Comparison of ENCODE assay signal across 25 mouse cellular contexts in the genomic region with DNA sequence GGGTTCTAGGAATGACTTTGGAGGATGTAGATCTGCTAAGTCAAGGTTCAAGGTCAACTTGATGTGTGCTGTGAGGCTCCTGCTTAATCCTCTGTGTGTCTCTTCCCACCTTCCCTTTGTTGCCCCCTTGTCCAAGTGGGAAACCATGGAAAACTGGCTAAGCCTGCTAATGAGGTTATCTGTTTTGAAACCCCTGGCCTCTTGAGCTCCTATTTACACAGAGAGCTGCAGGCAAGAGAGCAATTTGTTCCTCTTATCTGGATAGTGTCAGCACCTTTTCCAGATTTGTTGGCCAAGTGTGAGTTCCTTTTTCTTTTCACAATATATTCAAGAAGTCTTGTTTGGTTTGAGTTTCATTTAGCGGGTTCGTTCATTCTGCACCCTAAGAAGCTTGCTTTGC.
DNase-seq lines count a peak whose midpoint lies in the region; ATAC-seq and TF ChIP-seq lines count a peak whose summit lies in the region.
"Had no signal": no experiment of that assay in that cellular context is flagged by ENCODE, and none has a peak within 500 bp of the region (broad histone marks: within the 10 kb centered on the region; RNA-seq: fewer than 3 reads in every experiment).

No protein-coding gene starts in this region.

- no peak for TF ChIP-seq CTCF in gastrocnemius, adult 2 months (IDR thresholded peaks at IDR 0.05)
- no peak for TF ChIP-seq CTCF in kidney, adult 2 months (conservative IDR thresholded peaks at IDR 0.05; ENCODE audit: insufficient read depth, insufficient read length, low read depth, low read length)

- DNase-seq in gastrocnemius, adult 2 months, result no peak
- DNase-seq in gastrocnemius, postnatal 36 days, result no peak
- DNase-seq in kidney, adult 2 months, result no peak
- no peak for DNase-seq in kidney, adult 9 months
- no peak for DNase-seq in cerebellum, adult 11-12 months
- no peak for DNase-seq in kidney, adult 11 months
- DNase-seq: adrenal gland, postnatal 10 days; cerebellum, adult 18-20 months; cerebellum, postnatal 10 days; gastrocnemius, postnatal 14 days; kidney, postnatal 14 days; layer of hippocampus, adult 9-11 months; lung, postnatal 4 days; right cerebral cortex, adult 18-20 months; thymus, postnatal 4 days had no signal

- intact Hi-C loops in gastrocnemius, adult 2 months (cut with DNase I), result no loop called here
- intact Hi-C loops in gastrocnemius, postnatal 36 days (cut with DNase I), result no loop called here

- H3K9me3 ChIP-seq in limb, embryonic 12.5 days, result no peaks in the 10 kb centered on the region
- H3K9me3 ChIP-seq: forebrain, embryonic 13.5 days; G1E; limb, embryonic 13.5 days had no signal

- H3K4me2 ChIP-seq in limb, embryonic 12.5 days, result no peak overlapping the region
- H3K4me2 ChIP-seq: forebrain, embryonic 13.5 days; hindbrain, embryonic 14.5 days; limb, embryonic 13.5 days; liver, embryonic 11.5 days; neural tube, embryonic 12.5 days had no signal

- H3K27me3 ChIP-seq in kidney, adult 2 months (replicated peaks; ENCODE audit: control insufficient read depth, insufficient read depth, low read length), result no peaks in the 10 kb centered on the region
- 0 out of 2 replicates have a peak, but pooled peaks cover 4% of the 10 kb centered on the region for H3K27me3 ChIP-seq in limb, embryonic 12.5 days
- H3K27me3 ChIP-seq: forebrain, embryonic 13.5 days; neural tube, embryonic 12.5 days had no signal

- H3K27ac ChIP-seq in gastrocnemius, adult 2 months, result peak overlapping the region; percentile 77
- peak overlapping the region; percentile 10; the same call in 1 of the 2 replicates for H3K27ac ChIP-seq in kidney, adult 2 months (ENCODE audit: insufficient read depth, low read depth, low read length)
- peak overlapping the region; percentile 85; the same call in 1 of the 2 replicates for H3K27ac ChIP-seq in brown adipose tissue, adult 24 weeks (replicated peaks; ENCODE audit: low read depth, low read length)
- H3K27ac ChIP-seq in limb, embryonic 12.5 days, result peak overlapping the region; percentile 62; the same call in 1 of the 2 replicates
- H3K27ac ChIP-seq: forebrain, embryonic 13.5 days; hindbrain, embryonic 14.5 days; limb, embryonic 13.5 days; neural tube, embryonic 12.5 days had no signal

- H3K9ac ChIP-seq in limb, embryonic 12.5 days (replicated peaks), result no peak overlapping the region
- H3K9ac ChIP-seq: forebrain, embryonic 13.5 days; hindbrain, embryonic 14.5 days; limb, embryonic 13.5 days; neural tube, embryonic 12.5 days had no signal

- TF ChIP-seq POLR2A in kidney, adult 2 months (IDR thresholded peaks at IDR 0.05; ENCODE audit: low read depth, low read length), result no peak

- peaks cover 15% of the 10 kb centered on the region for H3K4me1 ChIP-seq in kidney, adult 2 months (ENCODE audit: control insufficient read depth, insufficient read depth, low read length)
- peaks cover 14% of the 10 kb centered on the region for H3K4me1 ChIP-seq in brown adipose tissue, adult 24 weeks (ENCODE audit: control insufficient read depth, insufficient read depth, insufficient read length, low read length)
- H3K4me1 ChIP-seq in limb, embryonic 12.5 days (replicated peaks), result peaks cover 54% of the 10 kb centered on the region
- H3K4me1 ChIP-seq: forebrain, embryonic 13.5 days had no signal

- 74% methylated on average over 2 of the region's 2 CpGs for WGBS in kidney, adult 2 months
- 70% methylated on average over 2 of the region's 2 CpGs for whole genome bisulfite sequencing in limb, embryonic 12.5 days

- peak overlapping the region; percentile 55 for H3K4me3 ChIP-seq in gastrocnemius, adult 2 months
- no peak overlapping the region for H3K4me3 ChIP-seq in kidney, adult 2 months (ENCODE audit: insufficient read depth, low read depth, low read length)
- no peak overlapping the region for H3K4me3 ChIP-seq in brown adipose tissue, adult 24 weeks (ENCODE audit: insufficient read depth, low read depth, low read length)
- no peak overlapping the region for H3K4me3 ChIP-seq in limb, embryonic 12.5 days (replicated peaks)
- H3K4me3 ChIP-seq: forebrain, embryonic 13.5 days; limb, embryonic 13.5 days; myocyte; neural tube, embryonic 12.5 days had no signal

- no peaks in the 10 kb centered on the region; the same call in 1 of the 2 replicates for H3K36me3 ChIP-seq in kidney, adult 2 months (ENCODE audit: control insufficient read depth, insufficient read depth, low read length)
- H3K36me3 ChIP-seq in limb, embryonic 12.5 days, result no peaks in the 10 kb centered on the region
- H3K36me3 ChIP-seq: G1E; limb, embryonic 13.5 days; neural tube, embryonic 12.5 days had no signal

- ATAC-seq in limb, embryonic 12.5 days (ENCODE audit: insufficient number of reproducible peaks, insufficient read depth, low FRiP score, low TSS enrichment, low read depth), result no peak
- ATAC-seq: forebrain, embryonic 13.5 days; midbrain, embryonic 16.5 days had no signal

Comparison
In these comparisons a context has a peak if more than half of its experiments do, and no peak if none do; other contexts are left out.
1. H3K27ac ChIP-seq: peak in every context shown above with its lines; median percentile 85 in brown adipose tissue, adult 24 weeks; 77 in gastrocnemius, adult 2 months; 62 in limb, embryonic 12.5 days; 10 in kidney, adult 2 months.